Mouse (Mus musculus): ENCODE results near the gene Card19.

Gene Card19

DNA sequence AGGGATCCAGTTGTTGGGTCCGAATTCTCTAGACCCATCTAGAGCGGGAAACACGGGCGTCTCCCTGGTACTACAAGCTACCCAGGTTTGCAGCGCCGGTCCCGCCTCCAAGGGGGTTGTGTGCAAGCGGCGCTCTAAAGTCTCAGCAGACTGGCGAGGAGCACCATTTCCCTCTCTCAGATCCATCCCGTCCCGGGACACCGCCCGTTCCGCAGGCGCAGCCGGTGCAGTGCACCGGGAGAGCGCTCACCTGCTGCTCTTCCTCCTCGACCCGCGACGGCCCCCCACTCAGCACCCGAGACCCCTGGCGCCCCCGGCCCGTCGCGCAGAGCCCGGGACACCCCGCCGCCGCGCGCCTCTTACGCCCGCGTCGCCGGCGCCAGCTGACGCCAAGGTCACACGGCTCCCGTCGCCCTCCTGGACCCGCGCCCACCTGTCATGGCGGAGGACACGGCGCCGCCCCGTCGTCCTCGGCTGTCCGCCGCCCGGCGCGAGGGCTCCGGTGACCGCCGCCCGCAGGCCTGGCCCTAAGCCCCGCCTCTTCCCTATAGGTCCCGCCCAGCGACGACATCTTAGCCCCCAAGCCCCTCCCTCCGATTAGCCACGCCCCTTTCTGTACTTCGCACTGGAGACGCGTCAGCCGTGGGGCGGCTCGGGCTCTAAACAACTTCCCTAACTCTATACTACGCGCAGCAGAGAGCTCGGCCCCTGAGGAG is at the start of gene Card19:
Gene Card19 (minus strand): TSS at position 534 of the 716 bp plus-strand sequence.
- DNase-seq, result peak; percentile 95

DNA sequence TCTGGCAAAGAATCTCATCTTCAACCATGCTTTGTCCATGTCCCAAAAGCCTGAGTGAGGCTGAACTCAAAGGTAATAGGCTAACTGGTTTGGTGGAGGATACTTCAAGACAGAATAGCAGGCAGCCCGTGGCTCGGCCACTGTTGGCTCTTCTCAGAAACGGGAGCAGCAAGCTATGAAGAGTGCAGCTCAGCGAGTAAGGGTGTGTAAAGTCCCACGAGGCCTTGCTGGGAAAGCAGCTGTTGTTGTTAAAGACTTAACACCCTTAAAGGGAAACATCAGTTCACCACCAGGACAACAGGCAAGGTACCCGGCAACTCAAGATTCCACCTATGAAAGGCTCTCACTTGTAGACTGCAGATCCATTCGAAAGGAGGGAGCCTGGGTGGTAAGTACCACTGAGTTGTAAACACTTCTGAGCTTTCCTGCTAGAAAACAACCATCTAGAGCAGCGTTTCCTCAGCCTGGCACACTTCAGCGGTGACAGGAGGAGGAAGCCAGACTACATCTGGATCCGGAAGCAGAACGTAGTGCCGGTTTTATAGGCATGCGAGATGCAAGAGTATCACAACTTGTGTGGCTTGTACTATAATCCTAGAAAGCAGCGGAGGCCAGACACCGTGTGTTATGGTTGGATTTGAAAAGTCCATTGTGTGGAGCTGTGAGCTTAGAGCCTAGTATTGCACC is 44.3 kb upstream of the Card19 start:
- DNase-seq, result no peak

DNA sequence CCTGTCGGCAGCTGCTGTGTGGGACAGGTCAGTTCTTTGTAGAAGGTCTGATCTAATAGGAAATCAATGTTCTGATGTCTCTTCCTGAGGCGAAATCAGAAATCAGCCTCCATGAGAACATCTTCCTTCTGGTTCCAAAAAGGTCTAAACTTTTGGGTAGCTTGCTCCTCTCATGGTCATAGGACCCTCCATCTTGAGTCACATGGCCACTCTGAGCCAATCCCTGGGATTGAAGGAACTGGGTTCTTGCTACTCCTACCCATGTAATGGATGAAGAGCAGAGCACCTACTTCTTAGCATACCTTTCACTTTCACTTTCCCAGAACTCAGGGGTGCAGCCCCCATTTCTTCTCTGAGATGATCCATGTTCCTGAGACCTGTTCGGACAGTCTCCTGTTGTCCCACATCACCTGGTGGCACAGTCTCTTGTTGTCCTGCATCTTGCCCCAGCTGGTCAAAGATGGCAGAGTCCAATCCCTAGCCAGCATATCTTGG is 42.0 kb upstream of the Card19 start:
- DNase-seq, result no peak

DNA sequence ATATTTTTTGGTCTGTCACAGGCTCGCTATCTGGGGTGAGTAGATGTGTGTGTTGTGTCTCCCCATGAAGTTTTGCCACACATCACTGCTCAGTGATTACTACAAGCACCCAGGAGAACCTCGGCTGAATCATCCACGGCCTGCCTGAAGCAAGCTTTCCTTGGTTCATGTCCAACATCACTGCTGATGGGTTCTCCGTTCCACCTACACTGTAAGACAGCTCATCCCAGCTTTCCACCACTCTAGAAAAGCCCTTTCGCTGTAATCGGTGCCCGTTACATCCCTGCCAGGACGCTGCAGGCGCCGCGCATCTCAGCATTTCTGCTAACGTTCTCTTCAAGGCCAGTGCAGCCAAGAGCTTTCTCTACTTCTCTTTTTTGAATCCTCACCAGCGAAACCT is 36.9 kb upstream of the Card19 start:
- DNase-seq, result no peak

DNA sequence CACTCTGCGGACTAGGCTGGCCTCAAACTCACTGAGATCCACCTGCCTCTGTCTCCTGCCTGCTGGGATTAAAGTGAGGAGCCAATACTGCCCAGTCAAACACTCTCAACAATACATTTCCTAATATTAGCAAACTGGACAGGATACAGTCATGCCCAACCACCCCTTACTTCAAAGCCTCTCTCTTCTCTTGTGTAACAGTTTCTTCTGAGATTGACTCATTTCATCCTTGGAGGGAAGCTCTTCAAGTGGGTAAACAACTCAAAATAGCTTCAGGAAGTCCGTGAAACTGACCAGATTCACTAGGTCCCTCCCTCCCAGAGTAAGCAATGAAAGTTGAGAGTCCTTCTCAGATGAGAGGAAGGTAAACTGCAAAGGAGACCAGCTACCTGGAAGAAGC is 36.3 kb upstream of the Card19 start:
- DNase-seq, result no peak

DNA sequence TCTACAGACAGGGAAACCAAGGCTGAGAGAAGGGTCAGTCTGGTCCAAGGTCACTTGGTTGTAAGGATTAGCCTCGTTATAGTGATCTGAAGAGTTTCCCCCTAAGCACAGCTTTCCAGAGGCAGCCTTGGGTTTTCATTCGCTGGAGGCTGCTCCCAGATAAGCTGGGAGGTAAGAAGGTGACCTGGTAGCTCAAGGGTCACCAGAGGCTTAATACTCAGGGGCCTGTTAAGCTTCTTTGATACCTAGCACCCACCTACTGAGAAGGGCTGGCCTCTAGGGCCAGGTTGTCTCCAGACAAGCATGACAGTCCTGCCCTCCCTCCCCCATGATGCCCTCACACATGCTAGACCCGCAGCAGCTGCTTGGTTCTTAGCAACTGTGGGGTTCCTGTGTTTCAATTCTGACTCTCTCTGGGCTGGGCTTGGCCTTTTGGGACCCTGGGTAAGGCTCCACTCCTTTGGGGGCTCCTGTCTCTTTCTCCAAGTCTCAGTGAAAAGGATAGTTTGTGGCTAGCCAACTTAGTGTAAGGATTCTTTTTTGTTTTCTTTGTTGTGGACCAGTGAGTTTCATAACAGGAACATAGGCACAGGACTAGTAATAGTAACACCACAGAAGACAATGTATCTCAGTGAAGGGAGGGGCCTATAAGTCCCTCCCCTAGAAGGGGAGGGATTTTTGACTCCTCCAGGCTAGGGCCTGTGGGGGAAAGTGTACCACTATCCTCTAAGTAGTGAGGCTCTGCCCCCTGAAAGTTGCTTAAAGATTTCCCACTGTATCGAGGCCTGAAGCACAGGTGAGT is 35.1 kb upstream of the Card19 start:
- DNase-seq, result peak; percentile 66

DNA sequence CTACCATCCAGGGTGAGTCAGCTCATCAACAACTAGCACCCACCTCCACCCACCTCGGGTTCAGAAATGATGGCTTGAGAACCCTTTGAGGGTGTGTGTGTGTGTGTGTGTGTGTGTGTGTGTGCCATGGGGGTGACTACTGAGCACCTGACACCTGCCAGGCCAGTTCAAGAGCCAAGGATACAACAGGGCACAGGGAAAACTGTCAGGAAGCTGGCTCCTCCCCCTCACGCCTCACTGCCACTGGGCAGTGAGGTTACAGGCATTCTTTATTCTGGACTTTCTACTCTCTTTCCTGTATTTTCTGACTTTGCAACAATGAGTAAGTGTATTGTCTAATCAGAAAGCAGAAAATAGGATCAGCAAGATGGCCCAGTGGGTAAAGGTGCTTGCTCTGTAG is 33.8 kb upstream of the Card19 start:
- no peak for DNase-seq

DNA sequence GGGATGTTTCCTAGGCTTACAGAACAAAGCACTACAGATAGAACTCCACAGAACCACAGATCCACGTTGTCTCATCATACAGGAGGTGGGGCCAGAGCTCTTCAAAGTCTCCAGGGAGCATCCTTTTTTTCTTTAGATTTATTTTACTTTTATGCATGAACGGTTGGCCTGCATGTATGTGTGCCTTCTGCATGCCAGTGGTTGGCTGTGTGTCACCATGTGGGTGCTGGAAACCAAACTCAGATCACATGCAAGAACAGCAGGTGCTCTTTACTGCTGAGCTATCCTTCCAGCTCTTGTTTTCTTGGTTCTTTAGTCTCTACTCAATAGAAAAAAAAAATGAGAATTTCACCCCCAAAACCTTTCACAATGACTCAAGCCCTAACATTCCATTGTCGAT is 33.1 kb upstream of the Card19 start:
- no peak for DNase-seq

DNA sequence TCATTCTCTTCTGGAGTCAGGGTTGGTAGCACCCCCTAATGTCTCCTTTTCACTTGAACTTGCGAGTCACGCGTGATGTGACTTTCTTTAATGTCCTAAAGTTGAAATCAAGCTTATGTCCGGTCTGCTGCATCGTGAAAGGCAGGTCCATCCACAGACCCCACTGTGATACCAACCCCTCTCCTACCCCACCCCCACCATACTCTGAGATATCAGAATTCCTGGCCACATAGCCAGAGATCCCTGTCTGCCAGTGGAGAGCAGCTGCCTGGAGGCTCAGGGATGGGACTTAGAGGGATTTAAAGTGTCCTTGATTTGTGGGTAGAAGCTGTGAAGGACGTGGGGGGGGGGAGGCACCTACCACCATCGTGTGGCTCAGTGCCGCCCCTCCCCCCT is 32.6 kb upstream of the Card19 start, which contains the start of gene Susd3:
Gene Susd3 (minus strand): TSS at position 240 of the 396 bp plus-strand sequence.
- peak; percentile 54 for DNase-seq

DNA sequence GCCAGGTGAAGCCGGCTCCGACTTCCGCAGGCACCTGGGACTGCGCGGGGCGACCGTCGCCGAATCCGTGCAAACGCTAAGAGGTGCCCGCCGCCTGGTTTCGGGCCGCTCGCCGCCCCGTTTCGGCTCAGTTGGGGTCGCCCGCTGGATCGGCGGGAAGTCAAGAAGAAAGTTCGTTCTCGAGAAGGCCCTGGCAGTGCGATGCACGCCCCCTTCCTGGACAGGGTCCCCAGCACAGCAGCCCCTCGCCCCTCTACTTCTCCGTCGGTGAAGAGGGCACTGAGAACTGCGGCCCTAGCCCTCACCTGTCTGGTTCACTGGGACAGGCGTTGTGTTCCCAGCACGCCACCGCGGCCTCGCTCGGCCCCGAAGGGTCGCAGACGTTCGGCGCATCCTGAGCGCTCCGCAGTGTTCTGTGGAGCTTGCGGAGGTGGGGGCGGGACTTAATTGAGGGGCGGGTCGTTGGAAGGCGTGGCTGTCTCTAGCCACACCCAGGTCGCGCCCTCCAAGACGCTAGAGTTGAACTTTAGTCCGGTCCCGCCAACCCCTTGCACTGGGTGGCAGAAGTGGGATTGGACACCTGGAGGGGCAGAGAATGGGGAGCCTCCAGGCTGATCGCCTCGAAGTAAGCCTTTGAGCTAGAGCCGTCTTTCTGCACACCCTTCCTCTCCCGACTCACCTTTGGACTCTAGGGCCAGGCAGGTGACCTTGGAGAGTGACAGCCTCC is 32.1 kb upstream of the Card19 start:
- DNase-seq, result peak; percentile 60

DNA sequence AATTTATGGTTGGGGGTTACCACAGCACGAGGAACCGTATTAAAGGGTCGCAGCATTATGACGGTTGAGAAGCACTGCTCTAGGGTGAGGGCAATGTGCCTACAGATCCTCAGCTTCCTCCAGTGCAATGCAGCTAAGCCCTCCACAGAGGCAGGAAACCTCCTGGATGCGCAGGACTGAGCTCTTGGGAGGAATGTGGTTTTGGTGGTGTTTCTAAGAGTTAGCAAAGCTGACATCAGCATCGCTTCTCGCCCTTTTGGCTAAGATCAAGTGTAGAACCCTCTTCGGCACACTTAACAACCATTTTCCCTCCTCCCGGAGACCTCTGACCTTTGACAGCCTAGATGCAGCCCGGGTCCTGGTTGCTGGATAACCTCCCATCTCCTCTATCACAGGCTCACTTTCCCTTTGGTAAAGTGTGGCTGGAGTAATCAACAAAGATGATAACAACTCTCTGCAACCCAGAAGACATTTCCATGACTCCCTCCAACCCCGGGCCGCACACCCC is 31.4 kb upstream of the Card19 start:
- DNase-seq, result no peak

DNA sequence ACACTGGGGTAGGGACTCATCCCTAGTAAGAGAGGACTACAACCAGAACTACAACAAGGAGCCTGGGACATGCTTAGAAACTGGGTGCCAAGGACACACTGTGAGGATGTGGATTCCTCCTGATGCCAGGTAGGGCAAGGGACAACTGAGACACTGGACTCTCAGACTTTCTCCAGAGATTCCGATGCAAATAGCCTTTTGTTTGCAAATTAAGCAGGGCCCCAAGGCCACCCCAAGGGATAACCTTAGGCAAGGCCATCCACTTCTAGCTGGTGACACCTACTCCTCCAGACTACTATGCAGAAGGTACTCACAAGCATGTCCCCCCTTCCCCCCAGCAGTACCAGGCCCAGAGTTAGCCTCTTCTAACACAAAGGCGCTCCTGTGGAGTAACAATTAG is 30.8 kb upstream of the Card19 start:
- DNase-seq, result no peak

DNA sequence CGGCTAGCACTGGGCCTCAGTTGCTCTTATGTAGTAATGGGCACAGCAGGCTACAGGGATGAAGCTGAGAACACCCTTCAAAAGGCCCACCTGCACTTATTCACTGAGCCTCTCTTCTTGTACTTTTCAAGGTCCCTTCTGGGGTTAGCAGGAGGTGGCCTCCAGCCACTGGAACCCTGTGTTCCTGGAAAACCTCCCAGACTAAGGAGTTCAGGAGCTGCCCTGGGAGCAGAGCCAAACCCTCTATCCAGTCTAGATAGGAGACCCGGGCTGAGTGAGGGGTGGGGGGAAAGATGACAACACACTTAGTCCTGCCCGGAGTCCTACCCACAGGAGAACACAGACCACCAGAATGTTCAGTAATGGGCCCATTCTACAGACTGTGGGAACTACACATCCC is 30.2 kb upstream of the Card19 start:
- no peak for DNase-seq

DNA sequence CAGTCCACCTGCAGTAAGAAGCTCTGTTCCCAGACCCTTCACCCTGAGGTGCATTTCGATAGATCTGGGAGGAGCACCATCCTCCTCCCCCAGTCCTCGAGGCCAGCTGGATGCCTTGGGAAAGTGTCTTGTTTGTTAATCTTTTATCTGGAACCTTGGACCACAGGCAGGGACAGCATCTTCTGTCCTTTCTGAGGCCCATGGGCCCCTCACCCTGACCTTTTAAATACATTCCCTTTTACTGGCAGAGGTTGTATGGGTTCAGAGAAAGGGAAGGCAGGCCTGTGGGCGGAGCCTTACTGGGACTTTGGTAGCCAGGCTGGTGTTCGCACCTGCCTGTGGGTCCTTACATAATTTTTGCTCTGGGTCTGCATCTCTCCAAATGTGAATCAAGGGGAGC is 29.4 kb upstream of the Card19 start:
- no peak for DNase-seq

DNA sequence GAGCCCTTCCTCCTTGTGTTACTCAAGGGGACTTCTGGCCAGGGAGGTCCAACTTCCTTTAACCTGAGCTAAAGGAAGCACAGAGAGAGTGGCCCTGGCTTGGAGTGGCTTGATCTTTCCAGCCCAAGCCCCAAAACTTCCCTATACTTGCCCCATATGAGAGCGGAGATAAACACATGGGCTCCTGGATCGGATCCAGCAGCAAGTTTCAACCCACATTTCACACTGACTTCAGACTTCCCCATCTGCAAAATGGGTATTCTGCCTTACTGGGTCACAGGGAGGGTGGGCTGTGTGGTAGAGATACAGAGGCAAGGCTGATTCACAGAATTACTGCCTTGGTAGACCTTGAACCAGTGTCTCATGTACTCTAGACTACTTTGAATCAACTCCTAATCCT is 27.7 kb upstream of the Card19 start:
- no peak for DNase-seq

DNA sequence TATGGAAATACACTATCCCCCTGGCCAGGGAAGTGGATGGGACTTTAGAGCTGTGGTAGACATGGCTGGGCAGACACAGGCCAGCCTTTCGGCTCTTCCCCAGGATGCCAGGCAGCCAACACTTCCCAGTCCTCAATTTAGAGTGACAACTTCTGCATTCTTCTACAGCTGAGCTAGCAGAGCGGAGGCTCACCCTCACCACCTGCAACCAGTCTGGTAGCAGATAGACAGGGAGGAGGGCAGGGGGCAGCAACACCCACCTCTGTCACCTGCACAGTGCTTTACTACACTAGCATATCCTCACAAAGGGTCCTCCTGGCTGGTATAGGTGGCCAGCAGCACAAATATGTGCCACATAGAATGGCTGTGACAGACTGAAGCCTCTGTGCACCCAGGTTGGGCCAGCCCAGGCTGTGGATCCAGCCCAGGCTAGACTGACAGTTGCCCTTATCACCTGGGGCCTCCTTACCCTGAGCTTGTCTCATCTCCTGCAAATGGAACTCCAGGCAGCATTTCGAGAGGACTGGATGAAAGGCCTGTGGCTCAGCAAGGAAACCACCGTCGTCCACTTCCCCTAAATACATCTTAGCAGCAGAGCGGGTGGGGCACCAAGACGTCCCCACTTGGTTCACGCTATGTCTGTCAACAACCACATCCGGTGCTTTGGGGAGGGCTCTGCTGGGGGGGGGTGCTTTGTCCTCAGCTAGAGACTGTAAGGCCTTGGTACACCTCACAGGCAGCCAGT is 26.7 kb upstream of the Card19 start:
- no peak for DNase-seq

DNA sequence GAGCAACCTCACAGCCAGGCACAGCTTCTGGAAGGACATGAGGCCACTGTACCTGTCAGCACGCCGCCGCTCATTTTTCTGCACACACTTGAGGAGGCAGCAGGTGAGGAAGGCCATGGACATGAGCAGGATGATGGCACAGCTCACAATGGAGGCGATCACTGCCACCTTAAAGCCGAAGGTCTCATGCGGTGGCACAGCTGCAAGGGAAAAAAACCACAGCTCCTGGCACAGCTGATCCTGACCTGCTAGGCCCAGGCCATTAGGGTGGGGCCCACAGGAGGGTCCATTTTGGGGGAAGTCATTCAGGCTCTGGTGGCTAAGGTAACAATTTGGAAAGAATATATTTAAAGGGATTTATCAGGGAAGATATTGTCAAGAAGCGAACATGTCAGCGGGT is 22.9 kb upstream of the Card19 start:
- no peak for DNase-seq

DNA sequence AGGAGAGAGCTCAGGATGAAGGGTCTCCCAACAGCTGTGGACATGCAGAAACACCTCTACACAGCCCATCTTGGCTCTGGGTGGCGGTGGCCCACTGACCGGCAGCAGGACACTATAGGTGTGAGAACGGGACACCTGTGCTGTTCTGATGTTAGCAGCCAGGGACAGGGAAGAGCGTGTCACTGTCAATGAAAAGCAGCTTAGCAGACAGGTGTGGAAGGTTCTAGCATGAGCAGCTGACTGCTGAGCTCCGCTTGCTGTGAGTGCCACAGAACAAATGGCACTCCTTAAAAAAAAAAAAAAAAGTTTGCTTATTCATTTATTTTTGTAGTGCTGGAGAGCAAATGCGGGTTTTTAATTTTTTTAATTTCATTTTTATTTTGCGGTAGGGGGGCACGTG is 21.8 kb upstream of the Card19 start:
- no peak for DNase-seq

DNA sequence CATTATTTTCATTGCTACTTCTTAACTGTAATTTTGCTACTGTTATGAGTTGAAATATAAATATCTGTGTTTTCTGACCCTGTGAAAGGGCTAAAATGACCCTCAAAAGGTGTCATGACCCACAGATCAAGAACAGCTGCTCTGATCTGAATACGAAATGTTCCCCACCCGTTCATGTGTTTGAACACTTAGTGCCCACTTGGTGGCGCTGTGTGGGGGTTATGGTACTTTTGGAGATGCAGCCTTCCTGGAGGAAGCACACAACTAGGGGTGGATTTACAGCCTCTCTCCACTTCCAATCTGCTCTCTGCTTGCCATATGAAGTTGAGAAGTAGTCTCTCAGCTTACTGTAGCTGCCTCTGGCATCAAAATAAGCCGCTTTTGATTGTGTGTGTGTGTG is 18.9 kb upstream of the Card19 start:
- DNase-seq, result no peak

DNA sequence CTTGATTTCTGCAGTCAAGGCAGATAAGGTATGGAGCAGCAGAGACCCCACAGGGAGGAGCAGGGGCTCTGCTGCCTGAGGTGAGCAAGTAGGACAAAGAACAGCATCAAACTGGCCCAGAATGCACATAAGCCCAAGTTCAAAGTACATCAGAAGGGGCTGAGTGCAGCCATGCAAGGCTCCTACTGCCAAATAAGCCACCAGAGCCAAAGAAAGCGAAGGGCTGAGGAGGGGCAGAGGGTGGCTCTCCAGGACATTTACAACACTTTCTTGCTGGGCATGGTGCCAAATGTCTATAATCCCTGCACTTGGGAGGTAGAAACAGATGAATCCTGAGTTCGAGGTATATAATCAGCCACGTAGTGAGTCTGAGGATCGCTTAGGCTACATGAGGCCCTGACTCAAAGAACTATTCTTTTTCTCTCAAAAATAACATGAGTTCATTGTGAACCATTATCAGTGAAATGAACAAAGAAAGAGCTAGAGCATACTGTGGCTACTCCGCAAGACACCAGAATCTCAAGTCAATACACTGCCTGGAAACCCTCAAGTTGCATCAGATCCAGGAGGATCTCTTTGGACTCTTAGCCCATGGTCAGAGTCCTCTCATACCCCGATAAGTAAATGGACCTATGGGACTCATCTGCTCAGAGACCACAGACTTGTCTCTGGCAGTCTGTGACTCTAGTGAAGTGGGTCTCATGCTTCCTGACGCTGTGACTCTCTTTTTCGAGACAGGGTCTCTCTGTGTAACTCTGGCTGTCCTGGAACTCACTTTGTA is 18.1 kb upstream of the Card19 start:
- DNase-seq, result no peak

DNA sequence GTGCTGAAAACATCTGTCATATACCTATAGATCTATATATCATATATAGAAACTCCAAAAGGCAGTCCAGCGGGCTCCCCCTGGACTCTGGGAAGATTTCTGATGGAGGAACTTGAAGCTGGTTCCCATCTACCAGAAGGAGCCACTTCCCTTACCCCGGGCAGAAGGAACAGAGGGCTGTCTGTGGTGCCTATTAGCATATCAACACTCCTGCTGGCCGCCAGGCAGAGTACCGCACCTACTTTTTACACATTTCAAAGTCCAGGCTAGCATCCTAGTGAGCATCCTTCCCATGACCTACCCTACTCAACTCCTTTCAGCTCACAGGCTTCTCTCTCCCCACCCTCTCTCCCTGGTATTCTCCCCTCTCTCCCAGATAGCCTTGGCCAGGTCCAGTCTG is 9.8 kb upstream of the Card19 start:
- no peak for DNase-seq
